In genomic region chrX:77548951-77549350, GRCm38 (mm10) we compare ENCODE assay signal across 10 mouse cellular contexts. TPM values are rescaled to one million over a fixed set of nuclear protein-coding genes. Genes with fewer than 3 reads are reported as not detected.
DNase-seq lines count a peak whose midpoint lies in the region; ATAC-seq and TF ChIP-seq lines count a peak whose summit lies in the region.
"Had no signal": no experiment of that assay in that cellular context is flagged by ENCODE, and none has a peak within 500 bp of the region (broad histone marks: within the 10 kb centered on the region; RNA-seq: fewer than 3 reads in every experiment).

No protein-coding gene starts in this region.

- H3K4me1 ChIP-seq in embryonic facial prominence, embryonic 14.5 days (ENCODE audit: control insufficient read depth, insufficient read depth, low read length) = 0 out of 2 replicates have a peak, but pooled peaks cover 5% of the 10 kb centered on the region
- no peaks in the 10 kb centered on the region for H3K4me1 ChIP-seq in embryonic facial prominence, embryonic 10.5 days
- H3K4me1 ChIP-seq in stomach, postnatal 0 days (replicated peaks; ENCODE audit: control insufficient read depth, insufficient read depth) = no peaks in the 10 kb centered on the region
- no peaks in the 10 kb centered on the region for H3K4me1 ChIP-seq in forebrain, embryonic 11.5 days (replicated peaks; ENCODE audit: control insufficient read depth, insufficient read depth, low read length)
- no peaks in the 10 kb centered on the region for H3K4me1 ChIP-seq in midbrain, embryonic 16.5 days (ENCODE audit: control insufficient read depth, insufficient read depth, low read length)

- no peak for TF ChIP-seq EP300 in stomach, postnatal 0 days (optimal IDR thresholded peaks at IDR 0.05)

- H3K9me3 ChIP-seq in embryonic facial prominence, embryonic 14.5 days (ENCODE audit: control insufficient read depth, low read length) = no peaks in the 10 kb centered on the region
- H3K9me3 ChIP-seq in embryonic facial prominence, embryonic 10.5 days = no peaks in the 10 kb centered on the region
- H3K9me3 ChIP-seq in stomach, postnatal 0 days (ENCODE audit: control insufficient read depth, low read length) = no peaks in the 10 kb centered on the region
- no peaks in the 10 kb centered on the region for H3K9me3 ChIP-seq in forebrain, embryonic 11.5 days (ENCODE audit: control insufficient read depth, low read length)
- H3K9me3 ChIP-seq in midbrain, embryonic 16.5 days (replicated peaks; ENCODE audit: control insufficient read depth, low read length, poor library complexity, severe bottlenecking) = no peaks in the 10 kb centered on the region
- H3K9me3 ChIP-seq: megakaryocyte, embryonic 14.5 days had no signal

- no peaks in the 10 kb centered on the region for H3K36me3 ChIP-seq in embryonic facial prominence, embryonic 14.5 days (ENCODE audit: control insufficient read depth, insufficient read depth, low read length)
- no peaks in the 10 kb centered on the region; the same call in 1 of the 2 replicates for H3K36me3 ChIP-seq in embryonic facial prominence, embryonic 10.5 days (replicated peaks)
- H3K36me3 ChIP-seq in stomach, postnatal 0 days (ENCODE audit: control insufficient read depth, insufficient read depth, low read length) = no peaks in the 10 kb centered on the region
- no peaks in the 10 kb centered on the region for H3K36me3 ChIP-seq in forebrain, embryonic 11.5 days (ENCODE audit: control insufficient read depth, insufficient read depth, low read length)
- H3K36me3 ChIP-seq in midbrain, embryonic 16.5 days (ENCODE audit: control insufficient read depth, insufficient read depth, low read length) = no peaks in the 10 kb centered on the region

- no peak overlapping the region for H3K4me3 ChIP-seq in embryonic facial prominence, embryonic 14.5 days (ENCODE audit: low read depth, low read length)
- no peak overlapping the region for H3K4me3 ChIP-seq in embryonic facial prominence, embryonic 10.5 days
- no peak overlapping the region for H3K4me3 ChIP-seq in stomach, postnatal 0 days (ENCODE audit: low read depth, low read length)
- H3K4me3 ChIP-seq in forebrain, embryonic 11.5 days (ENCODE audit: low read depth, low read length) = no peak overlapping the region
- no peak overlapping the region for H3K4me3 ChIP-seq in midbrain, embryonic 16.5 days (ENCODE audit: low read depth, low read length)
- H3K4me3 ChIP-seq: megakaryocyte, embryonic 14.5 days had no signal

- intact Hi-C loops in heart, postnatal 25 days (cut with DNase I) = loop anchor here (5.0 to 10.0 kb wide), 2 partner anchors 37 to 86 kb away; partner anchors contain the start of gene Tbl1x

- no peak for TF ChIP-seq CTCF in stomach, postnatal 0 days (IDR thresholded peaks at IDR 0.05; ENCODE audit: low read depth)

- H3K4me2 ChIP-seq in embryonic facial prominence, embryonic 14.5 days (ENCODE audit: low read depth, low read length) = no peak overlapping the region
- no peak overlapping the region for H3K4me2 ChIP-seq in stomach, postnatal 0 days (replicated peaks; ENCODE audit: low read depth)
- H3K4me2 ChIP-seq in forebrain, embryonic 11.5 days (ENCODE audit: low read depth, low read length, severe bottlenecking) = no peak overlapping the region
- H3K4me2 ChIP-seq in midbrain, embryonic 16.5 days (ENCODE audit: low read length) = no peak overlapping the region

- DNase-seq in embryonic facial prominence, embryonic 14.5 days (ENCODE audit: low spot score) = peak; percentile 57
- no peak for DNase-seq in embryonic facial prominence, embryonic 10.5 days (ENCODE audit: low spot score)
- DNase-seq in testis, postnatal 14 days (ENCODE audit: low spot score) = peak; percentile 8
- DNase-seq in testis, postnatal 10 days (ENCODE audit: low spot score) = no peak
- peak; percentile 41 for DNase-seq in heart, postnatal 25 days (ENCODE audit: low spot score)
- DNase-seq in stomach, postnatal 0 days (ENCODE audit: low spot score) = peak; percentile 13
- DNase-seq in forebrain, embryonic 11.5 days (ENCODE audit: low spot score) = no peak
- DNase-seq: retina, postnatal 1 day had no signal

- H3K27me3 ChIP-seq in embryonic facial prominence, embryonic 14.5 days (replicated peaks; ENCODE audit: control insufficient read depth, insufficient read depth, low read length) = no peaks in the 10 kb centered on the region
- no peaks in the 10 kb centered on the region for H3K27me3 ChIP-seq in embryonic facial prominence, embryonic 10.5 days (replicated peaks; ENCODE audit: low read depth, poor library complexity, severe bottlenecking)
- H3K27me3 ChIP-seq in stomach, postnatal 0 days (ENCODE audit: control insufficient read depth, insufficient read depth, low read length) = no peaks in the 10 kb centered on the region
- no peaks in the 10 kb centered on the region for H3K27me3 ChIP-seq in forebrain, embryonic 11.5 days (ENCODE audit: control insufficient read depth, insufficient read depth, low read length)
- no peaks in the 10 kb centered on the region for H3K27me3 ChIP-seq in midbrain, embryonic 16.5 days (ENCODE audit: control insufficient read depth, insufficient read depth, low read depth, low read length)

- ATAC-seq in embryonic facial prominence, embryonic 14.5 days (ENCODE audit: low read depth) = peak; percentile 50; the same call in 1 of the 2 replicates
- no peak for ATAC-seq in stomach, postnatal 0 days (ENCODE audit: low FRiP score, low TSS enrichment)
- no peak for ATAC-seq in forebrain, embryonic 11.5 days (replicated peaks; ENCODE audit: low FRiP score)
- no peak for ATAC-seq in midbrain, embryonic 16.5 days

- 84% methylated on average over 1 of the region's 1 CpGs for WGBS in embryonic facial prominence, embryonic 14.5 days
- WGBS in embryonic facial prominence, embryonic 10.5 days = 93% methylated on average over 1 of the region's 1 CpGs
- 50% methylated on average over 1 of the region's 1 CpGs for WGBS in stomach, postnatal 0 days
- 100% methylated on average over 1 of the region's 1 CpGs for WGBS in forebrain, embryonic 11.5 days
- 85% methylated on average over 1 of the region's 1 CpGs for WGBS in midbrain, embryonic 16.5 days

- no peak overlapping the region for H3K27ac ChIP-seq in embryonic facial prominence, embryonic 14.5 days (replicated peaks; ENCODE audit: low read depth, low read length)
- no peak overlapping the region for H3K27ac ChIP-seq in embryonic facial prominence, embryonic 10.5 days (replicated peaks)
- no peak overlapping the region for H3K27ac ChIP-seq in stomach, postnatal 0 days (replicated peaks)
- H3K27ac ChIP-seq in forebrain, embryonic 11.5 days (ENCODE audit: low read depth, low read length) = no peak overlapping the region
- no peak overlapping the region for H3K27ac ChIP-seq in midbrain, embryonic 16.5 days (ENCODE audit: low read length)

- no peak overlapping the region for H3K9ac ChIP-seq in embryonic facial prominence, embryonic 14.5 days (ENCODE audit: low read depth, low read length)
- no peak overlapping the region for H3K9ac ChIP-seq in stomach, postnatal 0 days (ENCODE audit: low read length)
- H3K9ac ChIP-seq in forebrain, embryonic 11.5 days (ENCODE audit: low read length) = no peak overlapping the region
- no peak overlapping the region for H3K9ac ChIP-seq in midbrain, embryonic 16.5 days (ENCODE audit: low read depth, low read length)

RNA-seq across cellular contexts. Expression of gene Tbl1x, which starts 38.1 kb away (rescaled TPM):
- polyA plus RNA-seq in embryonic facial prominence, embryonic 14.5 days (2014; fragmentation: Nextera tagmentation; extraction: Ambion mirVana) = 67.5 and 74.1 TPM in 2 replicates
- polyA plus RNA-seq in embryonic facial prominence, embryonic 10.5 days (2016; fragmentation: Nextera tagmentation; extraction: Ambion mirVana) = 74.1 and 74.9 TPM in 2 replicates
- 10 to 100 TPM; 30.7 to 34.4 TPM for total RNA-seq in heart, postnatal 25 days (2021)
- polyA plus RNA-seq in stomach, postnatal 0 days (2015; fragmentation: Nextera tagmentation; extraction: Ambion mirVana) = 24.3 and 25.7 TPM in 2 replicates
- 79.4 and 86.6 TPM in 2 replicates for polyA plus RNA-seq in forebrain, embryonic 11.5 days (2014; fragmentation: Nextera tagmentation; extraction: Ambion mirVana)
- polyA plus RNA-seq in midbrain, embryonic 16.5 days (2015; fragmentation: Nextera tagmentation; extraction: Ambion mirVana) = 41.9 and 46.1 TPM in 2 replicates

Comparison
In these comparisons a context has a peak if more than half of its experiments do, and no peak if none do; other contexts are left out.
1. DNase-seq: peak in embryonic facial prominence, embryonic 14.5 days (single experiment), testis, postnatal 14 days (single experiment), heart, postnatal 25 days (single experiment) and stomach, postnatal 0 days (single experiment); none in embryonic facial prominence, embryonic 10.5 days (single experiment), testis, postnatal 10 days (single experiment) and forebrain, embryonic 11.5 days (single experiment).